Mouse (Mus musculus): ENCODE measurements around the gene Gpc6. TPM values are rescaled to one million over a fixed set of nuclear protein-coding genes. Genes with fewer than 3 reads are reported as not detected.

The Gpc6 gene
- polyA plus RNA-seq, 1 experiment, result 0.29 TPM

- Histone ChIP-seq H3K27ac (ENCODE audit: insufficient read depth, low read depth, low read length) (no peak overlapping the region), H3K4me1 (ENCODE audit: control insufficient read depth, insufficient read depth, low read length) (no peaks in the 10 kb centered on the region), H3K4me3 (ENCODE audit: insufficient read depth, low read length) (no peak overlapping the region)
- TF ChIP-seq POLR2A (IDR thresholded peaks at IDR 0.05; ENCODE audit: borderline replicate concordance, low read depth, low read length), result no peak
- no peak for TF ChIP-seq CTCF (IDR thresholded peaks at IDR 0.05; ENCODE audit: low read depth, low read length)
Measured at GRCm38 (mm10) chr14:117048951-117049350, 123.8 kb downstream of the Gpc6 start.

GRCm38 (mm10) chr14:117050877-117051276 lies 125.8 kb downstream of the Gpc6 start:
- no peak for TF ChIP-seq CTCF (IDR thresholded peaks at IDR 0.05; ENCODE audit: low read depth, low read length)
- TF ChIP-seq POLR2A (IDR thresholded peaks at IDR 0.05; ENCODE audit: borderline replicate concordance, low read depth, low read length), result no peak

GRCm38 (mm10) chr14:117053361-117053760 lies 128.2 kb downstream of the Gpc6 start:
- H3K27ac ChIP-seq (ENCODE audit: insufficient read depth, low read depth, low read length), result no peak overlapping the region
- H3K4me1 ChIP-seq (ENCODE audit: control insufficient read depth, insufficient read depth, low read length), result no peaks in the 10 kb centered on the region
- no peak overlapping the region for H3K4me3 ChIP-seq (ENCODE audit: insufficient read depth, low read length)
- TF ChIP-seq CTCF (IDR thresholded peaks at IDR 0.05; ENCODE audit: low read depth, low read length) (no peak), POLR2A (IDR thresholded peaks at IDR 0.05; ENCODE audit: borderline replicate concordance, low read depth, low read length) (no peak)

More at GRCm38 (mm10) chr14:117050877-117051276, 125.8 kb downstream of the Gpc6 start:
- H3K4me1 ChIP-seq (ENCODE audit: control insufficient read depth, insufficient read depth, low read length), result no peaks in the 10 kb centered on the region
- H3K27ac ChIP-seq (ENCODE audit: insufficient read depth, low read depth, low read length), result no peak overlapping the region
- no peak overlapping the region for H3K4me3 ChIP-seq (ENCODE audit: insufficient read depth, low read length)

- H3K4me1 ChIP-seq (ENCODE audit: control insufficient read depth, insufficient read depth, low read length), result no peaks in the 10 kb centered on the region
- no peak for TF ChIP-seq CTCF (IDR thresholded peaks at IDR 0.05; ENCODE audit: low read depth, low read length)
- no peak for TF ChIP-seq POLR2A (IDR thresholded peaks at IDR 0.05; ENCODE audit: borderline replicate concordance, low read depth, low read length)
- no peak overlapping the region for H3K4me3 ChIP-seq (ENCODE audit: insufficient read depth, low read length)
- no peak overlapping the region for H3K27ac ChIP-seq (ENCODE audit: insufficient read depth, low read depth, low read length)
Measured at GRCm38 (mm10) chr14:117055134-117055533, 130.0 kb downstream of the Gpc6 start.

GRCm38 (mm10) chr14:117061078-117061477 lies 136.0 kb downstream of the Gpc6 start:
- H3K4me1 ChIP-seq (ENCODE audit: control insufficient read depth, insufficient read depth, low read length), result no peaks in the 10 kb centered on the region
- TF ChIP-seq POLR2A (IDR thresholded peaks at IDR 0.05; ENCODE audit: borderline replicate concordance, low read depth, low read length), result no peak
- no peak for TF ChIP-seq CTCF (IDR thresholded peaks at IDR 0.05; ENCODE audit: low read depth, low read length)
- no peak overlapping the region for H3K27ac ChIP-seq (ENCODE audit: insufficient read depth, low read depth, low read length)
- H3K4me3 ChIP-seq (ENCODE audit: insufficient read depth, low read length), result no peak overlapping the region

GRCm38 (mm10) chr14:117061527-117061926 lies 136.4 kb downstream of the Gpc6 start:
- Histone ChIP-seq H3K4me3 (ENCODE audit: insufficient read depth, low read length) (no peak overlapping the region), H3K27ac (ENCODE audit: insufficient read depth, low read depth, low read length) (no peak overlapping the region), H3K4me1 (ENCODE audit: control insufficient read depth, insufficient read depth, low read length) (no peaks in the 10 kb centered on the region)
- TF ChIP-seq CTCF (IDR thresholded peaks at IDR 0.05; ENCODE audit: low read depth, low read length) (no peak), POLR2A (IDR thresholded peaks at IDR 0.05; ENCODE audit: borderline replicate concordance, low read depth, low read length) (no peak)

GRCm38 (mm10) chr14:117068179-117068578 lies 143.1 kb downstream of the Gpc6 start:
- TF ChIP-seq POLR2A (IDR thresholded peaks at IDR 0.05; ENCODE audit: borderline replicate concordance, low read depth, low read length) (no peak), CTCF (IDR thresholded peaks at IDR 0.05; ENCODE audit: low read depth, low read length) (no peak)

GRCm38 (mm10) chr14:117070470-117071085 lies 145.5 kb downstream of the Gpc6 start:
- TF ChIP-seq CTCF (IDR thresholded peaks at IDR 0.05; ENCODE audit: low read depth, low read length), result no peak
- TF ChIP-seq POLR2A (IDR thresholded peaks at IDR 0.05; ENCODE audit: borderline replicate concordance, low read depth, low read length), result no peak
- Histone ChIP-seq H3K27ac (ENCODE audit: insufficient read depth, low read depth, low read length) (no peak overlapping the region), H3K4me3 (ENCODE audit: insufficient read depth, low read length) (no peak overlapping the region), H3K4me1 (ENCODE audit: control insufficient read depth, insufficient read depth, low read length) (no peaks in the 10 kb centered on the region)

More at GRCm38 (mm10) chr14:117068179-117068578, 143.1 kb downstream of the Gpc6 start:
- H3K4me3 ChIP-seq (ENCODE audit: insufficient read depth, low read length), result no peak overlapping the region
- H3K4me1 ChIP-seq (ENCODE audit: control insufficient read depth, insufficient read depth, low read length), result no peaks in the 10 kb centered on the region
- H3K27ac ChIP-seq (ENCODE audit: insufficient read depth, low read depth, low read length), result no peak overlapping the region

- TF ChIP-seq POLR2A (IDR thresholded peaks at IDR 0.05; ENCODE audit: borderline replicate concordance, low read depth, low read length) (no peak), CTCF (IDR thresholded peaks at IDR 0.05; ENCODE audit: low read depth, low read length) (no peak)
- Histone ChIP-seq H3K4me1 (ENCODE audit: control insufficient read depth, insufficient read depth, low read length) (no peaks in the 10 kb centered on the region), H3K27ac (ENCODE audit: insufficient read depth, low read depth, low read length) (no peak overlapping the region), H3K4me3 (ENCODE audit: insufficient read depth, low read length) (no peak overlapping the region)
Measured at GRCm38 (mm10) chr14:117093586-117093985, 168.5 kb downstream of the Gpc6 start.

GRCm38 (mm10) chr14:117106900-117107299 lies 181.8 kb downstream of the Gpc6 start:
- no peaks in the 10 kb centered on the region for H3K4me1 ChIP-seq (ENCODE audit: control insufficient read depth, insufficient read depth, low read length)
- H3K4me3 ChIP-seq (ENCODE audit: insufficient read depth, low read length), result no peak overlapping the region
- no peak overlapping the region for H3K27ac ChIP-seq (ENCODE audit: insufficient read depth, low read depth, low read length)
- no peak for TF ChIP-seq CTCF (IDR thresholded peaks at IDR 0.05; ENCODE audit: low read depth, low read length)
- TF ChIP-seq POLR2A (IDR thresholded peaks at IDR 0.05; ENCODE audit: borderline replicate concordance, low read depth, low read length), result no peak

Measured in bone marrow macrophage, adult 2 months (primary cell).